13 mouse cellular contexts compared by ENCODE assay signal in the genomic region with DNA sequence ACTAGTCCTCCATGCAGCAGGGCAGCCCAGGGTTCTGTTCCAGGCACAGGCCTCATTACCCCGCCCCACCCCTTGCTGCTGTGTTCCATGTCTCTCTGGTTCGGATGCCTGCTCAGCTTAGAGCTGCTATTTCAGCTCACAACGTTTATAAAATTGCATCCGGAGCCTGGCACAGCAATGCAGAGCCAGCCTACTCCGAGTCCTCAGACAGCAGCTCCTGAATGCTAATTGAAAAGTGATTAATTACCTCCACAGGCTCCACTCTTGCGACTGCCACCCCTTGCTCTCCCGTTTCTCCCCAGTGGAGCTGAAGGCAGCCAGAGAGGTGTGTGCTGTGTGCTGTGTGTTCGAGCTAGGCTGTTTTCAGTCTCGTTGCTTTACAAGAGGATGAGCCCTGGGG.
A peak's percentile ranks its signal among the peaks of the same experiment; 100 is the strongest.
DNase-seq lines count a peak whose midpoint lies in the region; ATAC-seq and TF ChIP-seq lines count a peak whose summit lies in the region.
"Had no signal": no experiment of that assay in that cellular context is flagged by ENCODE, and none has a peak within 500 bp of the region (broad histone marks: within the 10 kb centered on the region; RNA-seq: fewer than 3 reads in every experiment).

No protein-coding gene starts in this region.

- peak; percentile 79 for DNase-seq in brain, adult 2 months (ENCODE audit: low read depth, low spot score)
- DNase-seq in layer of hippocampus, adult 8-10 months (ENCODE audit: low spot score in 2 of 2) = peak; percentile 36 to 54
- DNase-seq in midbrain, embryonic 14.5 days = peak; percentile 26
- no peak for DNase-seq in lung, postnatal 4 days
- DNase-seq in lung, adult 2 months = no peak
- DNase-seq in cerebellum, adult 8-10 months = no peak
- DNase-seq: cerebellum, postnatal 36 days; heart, adult 11 months; lung, embryonic 14.5 days had no signal

- TF ChIP-seq POLR2A in lung, adult 2 months (IDR thresholded peaks at IDR 0.05; ENCODE audit: borderline replicate concordance, extremely low read depth, low read depth, low read length) = no peak

- ATAC-seq in forebrain, embryonic 16.5 days = peak; percentile 57
- ATAC-seq in forebrain, embryonic 12.5 days (ENCODE audit: low FRiP score) = no peak; the same call in 1 of the 2 replicates
- no peak for ATAC-seq in midbrain, embryonic 14.5 days (ENCODE audit: low FRiP score, low TSS enrichment)

- no peak overlapping the region for H3K27ac ChIP-seq in forebrain, embryonic 16.5 days (ENCODE audit: low read length)
- no peak overlapping the region for H3K27ac ChIP-seq in forebrain, embryonic 12.5 days
- H3K27ac ChIP-seq in midbrain, embryonic 14.5 days (replicated peaks; ENCODE audit: low read depth, low read length) = no peak overlapping the region
- H3K27ac ChIP-seq: embryonic facial prominence, embryonic 13.5 days; limb, embryonic 13.5 days had no signal

- no peak overlapping the region for H3K4me3 ChIP-seq in forebrain, embryonic 16.5 days (replicated peaks; ENCODE audit: low read length)
- no peak overlapping the region for H3K4me3 ChIP-seq in forebrain, embryonic 12.5 days (replicated peaks)
- no peak overlapping the region for H3K4me3 ChIP-seq in midbrain, embryonic 14.5 days (replicated peaks; ENCODE audit: low read depth, low read length)
- no peak overlapping the region for H3K4me3 ChIP-seq in lung, adult 2 months (replicated peaks; ENCODE audit: extremely low read depth, low read depth, low read length)
- H3K4me3 ChIP-seq: embryonic facial prominence, embryonic 13.5 days; limb, embryonic 13.5 days had no signal

- H3K9ac ChIP-seq in forebrain, embryonic 16.5 days (replicated peaks; ENCODE audit: low read depth, low read length) = no peak overlapping the region
- no peak overlapping the region for H3K9ac ChIP-seq in forebrain, embryonic 12.5 days
- H3K9ac ChIP-seq in midbrain, embryonic 14.5 days (replicated peaks; ENCODE audit: low read length) = no peak overlapping the region
- H3K9ac ChIP-seq: embryonic facial prominence, embryonic 13.5 days; limb, embryonic 13.5 days; lung, embryonic 14.5 days had no signal

- TF ChIP-seq CTCF in lung, adult 2 months (IDR thresholded peaks at IDR 0.05; ENCODE audit: insufficient read depth, low read length) = no peak

- peaks cover 19% of the 10 kb centered on the region for H3K4me1 ChIP-seq in forebrain, embryonic 16.5 days (replicated peaks; ENCODE audit: control insufficient read depth, insufficient read depth, low read length)
- peaks cover 24% of the 10 kb centered on the region for H3K4me1 ChIP-seq in forebrain, embryonic 12.5 days
- H3K4me1 ChIP-seq in midbrain, embryonic 14.5 days (ENCODE audit: control insufficient read depth, insufficient read depth, low read length) = no peaks in the 10 kb centered on the region; the same call in 1 of the 2 replicates
- H3K4me1 ChIP-seq in lung, adult 2 months (ENCODE audit: control insufficient read depth, insufficient read depth, low read length) = no peaks in the 10 kb centered on the region
- H3K4me1 ChIP-seq: limb, embryonic 13.5 days had no signal

- no peaks in the 10 kb centered on the region for H3K36me3 ChIP-seq in forebrain, embryonic 16.5 days (ENCODE audit: control insufficient read depth, insufficient read depth)
- no peaks in the 10 kb centered on the region for H3K36me3 ChIP-seq in forebrain, embryonic 12.5 days (replicated peaks)
- no peaks in the 10 kb centered on the region for H3K36me3 ChIP-seq in midbrain, embryonic 14.5 days (ENCODE audit: control insufficient read depth, insufficient read depth, low read length)
- H3K36me3 ChIP-seq: embryonic facial prominence, embryonic 13.5 days; limb, embryonic 13.5 days had no signal

- no peaks in the 10 kb centered on the region for H3K27me3 ChIP-seq in forebrain, embryonic 16.5 days (replicated peaks; ENCODE audit: control insufficient read depth, insufficient read depth, low read length)
- H3K27me3 ChIP-seq in forebrain, embryonic 12.5 days = no peaks in the 10 kb centered on the region
- no peaks in the 10 kb centered on the region for H3K27me3 ChIP-seq in midbrain, embryonic 14.5 days (ENCODE audit: control insufficient read depth, insufficient read depth, low read length)
- H3K27me3 ChIP-seq: embryonic facial prominence, embryonic 13.5 days; limb, embryonic 13.5 days had no signal

- H3K4me2 ChIP-seq in forebrain, embryonic 16.5 days (ENCODE audit: low read length) = no peak overlapping the region
- H3K4me2 ChIP-seq in forebrain, embryonic 12.5 days = no peak overlapping the region
- H3K4me2 ChIP-seq in midbrain, embryonic 14.5 days (ENCODE audit: low read length) = no peak overlapping the region
- H3K4me2 ChIP-seq: embryonic facial prominence, embryonic 13.5 days; limb, embryonic 13.5 days; lung, embryonic 14.5 days had no signal

- H3K9me3 ChIP-seq in forebrain, embryonic 16.5 days (ENCODE audit: control insufficient read depth, low read length) = no peaks in the 10 kb centered on the region
- no peaks in the 10 kb centered on the region for H3K9me3 ChIP-seq in forebrain, embryonic 12.5 days
- H3K9me3 ChIP-seq in midbrain, embryonic 14.5 days (ENCODE audit: control insufficient read depth, low read length) = no peaks in the 10 kb centered on the region
- H3K9me3 ChIP-seq: embryonic facial prominence, embryonic 13.5 days; limb, embryonic 13.5 days had no signal

- 18% methylated on average over 9 of the region's 9 CpGs for WGBS in forebrain, embryonic 16.5 days
- WGBS in forebrain, embryonic 12.5 days = 40% methylated on average over 9 of the region's 9 CpGs
- 54% methylated on average over 9 of the region's 9 CpGs for WGBS in midbrain, embryonic 14.5 days
- WGBS in lung, adult 2 months = 32% methylated on average over 9 of the region's 9 CpGs

Comparison
In these comparisons a context has a peak if more than half of its experiments do, and no peak if none do; other contexts are left out.
1. DNase-seq: peak in brain, adult 2 months (single experiment), layer of hippocampus, adult 8-10 months (2 of 2) and midbrain, embryonic 14.5 days (single experiment); none in lung, postnatal 4 days (0 of 2), lung, adult 2 months (single experiment) and cerebellum, adult 8-10 months (single experiment).